11 mouse cellular contexts compared by ENCODE assay signal in genomic region chr8:87974122-87974758, GRCm38 (mm10). TPM values are rescaled to one million over a fixed set of nuclear protein-coding genes. Genes with fewer than 3 reads are reported as not detected.
DNase-seq lines count a peak whose midpoint lies in the region; ATAC-seq lines count a peak whose summit lies in the region.
"Had no signal": no experiment of that assay in that cellular context is flagged by ENCODE, and none has a peak within 500 bp of the region (broad histone marks: within the 10 kb centered on the region; RNA-seq: fewer than 3 reads in every experiment).

No protein-coding gene starts in this region.

- H3K27ac ChIP-seq in heart, embryonic 12.5 days (ENCODE audit: poor library complexity, severe bottlenecking), result no peak overlapping the region
- H3K27ac ChIP-seq in embryonic facial prominence, embryonic 14.5 days (replicated peaks; ENCODE audit: low read depth, low read length), result peak overlapping the region; percentile 41
- H3K27ac ChIP-seq in intestine, embryonic 16.5 days (ENCODE audit: low read length), result no peak overlapping the region; the same call in 1 of the 2 replicates
- 0 out of 2 replicates have a peak overlapping the region, but pooled peaks have one; percentile 20 for H3K27ac ChIP-seq in midbrain, embryonic 14.5 days (replicated peaks; ENCODE audit: low read depth, low read length)

- H3K27me3 ChIP-seq in heart, embryonic 12.5 days (replicated peaks), result no peaks in the 10 kb centered on the region
- no peaks in the 10 kb centered on the region for H3K27me3 ChIP-seq in embryonic facial prominence, embryonic 14.5 days (replicated peaks; ENCODE audit: control insufficient read depth, insufficient read depth, low read length)
- H3K27me3 ChIP-seq in intestine, embryonic 16.5 days (replicated peaks; ENCODE audit: control insufficient read depth, insufficient read depth, low read length), result no peaks in the 10 kb centered on the region; the same call in 1 of the 2 replicates
- H3K27me3 ChIP-seq in midbrain, embryonic 14.5 days (ENCODE audit: control insufficient read depth, insufficient read depth, low read length), result 0 out of 2 replicates have a peak, but pooled peaks cover 2% of the 10 kb centered on the region

- peak overlapping the region; percentile 84 for H3K4me2 ChIP-seq in heart, embryonic 12.5 days
- H3K4me2 ChIP-seq in embryonic facial prominence, embryonic 14.5 days (ENCODE audit: low read depth, low read length), result peak overlapping the region; percentile 66
- peak overlapping the region; percentile 59 for H3K4me2 ChIP-seq in intestine, embryonic 16.5 days (ENCODE audit: low read depth, low read length)
- peak overlapping the region; percentile 53 for H3K4me2 ChIP-seq in midbrain, embryonic 14.5 days (ENCODE audit: low read length)

- 9% methylated on average over 21 of the region's 21 CpGs for WGBS in heart, embryonic 12.5 days
- WGBS in embryonic facial prominence, embryonic 14.5 days, result 5% methylated on average over 21 of the region's 21 CpGs
- 13% methylated on average over 21 of the region's 21 CpGs for WGBS in intestine, embryonic 16.5 days
- WGBS in midbrain, embryonic 14.5 days, result 10% methylated on average over 21 of the region's 21 CpGs

- intact Hi-C loops in heart, postnatal 14 days (cut with DNase I), result no loop called here

- H3K36me3 ChIP-seq in heart, embryonic 12.5 days, result no peaks in the 10 kb centered on the region
- no peaks in the 10 kb centered on the region for H3K36me3 ChIP-seq in embryonic facial prominence, embryonic 14.5 days (ENCODE audit: control insufficient read depth, insufficient read depth, low read length)
- no peaks in the 10 kb centered on the region for H3K36me3 ChIP-seq in intestine, embryonic 16.5 days (ENCODE audit: control insufficient read depth, insufficient read depth, low read length)
- H3K36me3 ChIP-seq in midbrain, embryonic 14.5 days (ENCODE audit: control insufficient read depth, insufficient read depth, low read length), result no peaks in the 10 kb centered on the region
- H3K36me3 ChIP-seq: G1E had no signal

- no peak for DNase-seq in heart, postnatal 14 days
- DNase-seq in embryonic facial prominence, embryonic 14.5 days (ENCODE audit: low spot score), result peak; percentile 37
- peak; percentile 45 for DNase-seq in midbrain, embryonic 14.5 days
- no peak for DNase-seq in ovary, postnatal 10 days (ENCODE audit: low spot score)
- no peak for DNase-seq in spleen, postnatal 36 days (ENCODE audit: low spot score in 2 of 2)
- DNase-seq: spleen, adult 18-20 months had no signal

- H3K4me1 ChIP-seq in heart, embryonic 12.5 days (replicated peaks), result peaks cover 20% of the 10 kb centered on the region
- H3K4me1 ChIP-seq in embryonic facial prominence, embryonic 14.5 days (ENCODE audit: control insufficient read depth, insufficient read depth, low read length), result peaks cover 20% of the 10 kb centered on the region
- H3K4me1 ChIP-seq in intestine, embryonic 16.5 days (ENCODE audit: control insufficient read depth, insufficient read depth, low read length), result peaks cover 17% of the 10 kb centered on the region
- H3K4me1 ChIP-seq in midbrain, embryonic 14.5 days (ENCODE audit: control insufficient read depth, insufficient read depth, low read length), result peaks cover 16% of the 10 kb centered on the region

- H3K9ac ChIP-seq in heart, embryonic 12.5 days, result peak overlapping the region; percentile 35
- H3K9ac ChIP-seq in embryonic facial prominence, embryonic 14.5 days (ENCODE audit: low read depth, low read length), result peak overlapping the region; percentile 47
- peak overlapping the region; percentile 53 for H3K9ac ChIP-seq in intestine, embryonic 16.5 days (ENCODE audit: low read depth, low read length)
- peak overlapping the region; percentile 39; the same call in 1 of the 2 replicates for H3K9ac ChIP-seq in midbrain, embryonic 14.5 days (replicated peaks; ENCODE audit: low read length)

- peak overlapping the region; percentile 38 for H3K4me3 ChIP-seq in heart, embryonic 12.5 days
- peak overlapping the region; percentile 24 for H3K4me3 ChIP-seq in embryonic facial prominence, embryonic 14.5 days (ENCODE audit: low read depth, low read length)
- peak overlapping the region; percentile 35 for H3K4me3 ChIP-seq in intestine, embryonic 16.5 days (ENCODE audit: low read length)
- 0 out of 2 replicates have a peak overlapping the region, but pooled peaks have one; percentile 17 for H3K4me3 ChIP-seq in midbrain, embryonic 14.5 days (replicated peaks; ENCODE audit: low read depth, low read length)

- no peaks in the 10 kb centered on the region for H3K9me3 ChIP-seq in heart, embryonic 12.5 days (replicated peaks)
- H3K9me3 ChIP-seq in embryonic facial prominence, embryonic 14.5 days (ENCODE audit: control insufficient read depth, low read length), result no peaks in the 10 kb centered on the region
- H3K9me3 ChIP-seq in intestine, embryonic 16.5 days (ENCODE audit: control insufficient read depth, low read length), result no peaks in the 10 kb centered on the region
- H3K9me3 ChIP-seq in midbrain, embryonic 14.5 days (ENCODE audit: control insufficient read depth, low read length), result no peaks in the 10 kb centered on the region

- ATAC-seq in heart, embryonic 12.5 days (ENCODE audit: insufficient number of reproducible peaks, low FRiP score), result no peak
- no peak; the same call in 1 of the 2 replicates for ATAC-seq in embryonic facial prominence, embryonic 14.5 days (ENCODE audit: low read depth)
- no peak for ATAC-seq in intestine, embryonic 16.5 days
- no peak for ATAC-seq in midbrain, embryonic 14.5 days (ENCODE audit: low FRiP score, low TSS enrichment)
- no peak for ATAC-seq in megakaryocyte-erythroid progenitor cell, adult 5-6 weeks (replicated peaks; ENCODE audit: low FRiP score, low TSS enrichment, poor library complexity, severe bottlenecking)

RNA-seq across cellular contexts. Expression of gene Zfp423, which starts 14.8 kb away (rescaled TPM):
- polyA plus RNA-seq in heart, embryonic 12.5 days (2016; fragmentation: Nextera tagmentation; extraction: Ambion mirVana), result 6.3 and 7.6 TPM in 2 replicates
- 1 to 10 TPM; 8.0 to 8.5 TPM for total RNA-seq in heart, postnatal 14 days (2021)
- polyA plus RNA-seq in embryonic facial prominence, embryonic 14.5 days (2014; fragmentation: Nextera tagmentation; extraction: Ambion mirVana), result 23.1 and 24.8 TPM in 2 replicates
- polyA plus RNA-seq in intestine, embryonic 16.5 days (2015; fragmentation: Nextera tagmentation; extraction: Ambion mirVana), result 2.4 and 2.5 TPM in 2 replicates
- 44.0 and 63.0 TPM in 2 replicates for polyA plus RNA-seq in midbrain, embryonic 14.5 days (2014; fragmentation: Nextera tagmentation; extraction: Ambion mirVana)
- not detected in 2 replicates for total RNA-seq in megakaryocyte-erythroid progenitor cell, adult 5-6 weeks (2014; fragmentation: Nextera tagmentation)
- not detected in 2 replicates for total RNA-seq in megakaryocyte-erythroid progenitor cell, adult 5-6 weeks (2017)
- total RNA-seq: common myeloid progenitor, adult 5-6 weeks; G1E had no signal
- polyA plus RNA-seq: G1E had no signal

Comparison
In these comparisons a context has a peak if more than half of its experiments do, and no peak if none do; other contexts are left out.
1. H3K27ac ChIP-seq: peak in embryonic facial prominence, embryonic 14.5 days (single experiment) and midbrain, embryonic 14.5 days (single experiment); none in heart, embryonic 12.5 days (single experiment) and intestine, embryonic 16.5 days (single experiment).
2. DNase-seq: peak in embryonic facial prominence, embryonic 14.5 days (single experiment) and midbrain, embryonic 14.5 days (single experiment); none in heart, postnatal 14 days (0 of 2), ovary, postnatal 10 days (single experiment) and spleen, postnatal 36 days (0 of 2).
3. Peak in every context shown above with its lines, with median percentiles within 50 percentile points of each other: H3K4me2 ChIP-seq, H3K4me3 ChIP-seq and H3K9ac ChIP-seq.